Mouse (Mus musculus): ENCODE results near the gene Kcnj10.

DNA sequence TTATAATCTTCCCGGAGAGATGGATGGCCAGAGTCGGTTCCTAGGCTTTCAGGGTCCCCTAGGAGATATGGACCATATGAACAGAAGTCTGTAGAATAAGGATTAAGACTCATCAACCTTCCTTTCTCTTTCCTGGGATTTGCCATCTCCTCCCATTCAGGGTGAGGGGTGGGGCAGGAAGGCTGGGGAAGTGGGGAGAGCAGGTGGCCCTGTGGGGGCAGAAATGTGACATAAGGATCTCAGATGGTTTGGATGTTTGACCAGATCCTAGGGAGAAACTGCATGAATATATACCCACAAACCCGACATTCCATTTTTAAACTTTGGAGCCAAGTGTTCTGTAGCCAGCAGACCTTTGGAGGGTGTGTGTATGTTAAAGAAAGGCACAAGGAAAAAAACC, 13.0 kb upstream of the Kcnj10 start:
- no peak for TF ChIP-seq CTCF (IDR thresholded peaks at IDR 0.05; ENCODE audit: low read depth, low read length)
- TF ChIP-seq POLR2A (IDR thresholded peaks at IDR 0.05; ENCODE audit: extremely low read depth, insufficient read depth, low read length) = no peak
